Mouse (Mus musculus): ENCODE results near the gene Btk.

Btk gene

GRCm38 (mm10) chrX:134582888-134583669, at the start of gene Btk:
Gene Btk (minus strand): TSS chrX:134583570.
- DNase-seq (ENCODE audit: low read depth) = no peak

DNA sequence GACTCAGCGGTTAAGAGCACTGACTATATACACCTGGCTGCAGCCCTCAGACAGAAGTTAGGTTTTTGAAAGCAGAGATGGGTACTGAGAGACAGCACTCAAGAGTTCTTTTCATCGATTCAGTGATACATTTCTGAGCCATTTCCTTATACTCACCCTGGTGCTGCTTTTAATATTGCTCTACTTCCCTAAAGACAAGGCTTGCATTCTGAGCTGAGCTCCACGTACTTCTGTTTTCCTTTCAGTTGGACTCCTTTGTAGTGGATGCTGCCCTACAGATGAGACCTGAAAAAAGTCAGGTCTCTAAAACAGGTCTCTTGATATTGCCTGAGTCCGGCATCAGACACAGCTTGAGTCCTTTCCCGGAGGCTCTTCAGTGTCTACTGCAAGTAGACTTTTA, 49.3 kb upstream of the Btk start:
- DNase-seq (ENCODE audit: low read depth) = no peak

DNA sequence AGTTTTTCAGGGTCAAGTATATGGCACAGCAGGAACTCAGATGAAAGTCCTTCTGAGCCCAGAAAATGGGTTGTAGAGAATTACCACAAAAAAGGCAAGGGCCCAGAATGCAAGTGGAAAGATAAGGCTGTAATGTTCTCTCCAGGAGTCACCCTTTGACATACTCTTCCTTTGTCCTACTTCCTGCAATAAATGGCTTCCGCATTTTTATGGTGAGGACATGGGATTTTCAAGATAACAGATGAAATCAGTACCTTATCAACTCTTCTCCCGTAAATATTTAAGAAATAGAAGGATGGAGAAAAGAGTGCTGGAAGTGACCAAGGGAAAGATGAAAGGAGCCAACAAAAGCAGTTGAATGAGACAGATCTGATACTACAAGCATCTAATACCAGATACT, 44.8 kb upstream of the Btk start:
- DNase-seq (ENCODE audit: low read depth) = no peak

- DNase-seq (ENCODE audit: low read depth) = no peak
These were observed 40.0 kb upstream of the Btk start for GRCm38 (mm10) chrX:134623350-134623749.

DNA sequence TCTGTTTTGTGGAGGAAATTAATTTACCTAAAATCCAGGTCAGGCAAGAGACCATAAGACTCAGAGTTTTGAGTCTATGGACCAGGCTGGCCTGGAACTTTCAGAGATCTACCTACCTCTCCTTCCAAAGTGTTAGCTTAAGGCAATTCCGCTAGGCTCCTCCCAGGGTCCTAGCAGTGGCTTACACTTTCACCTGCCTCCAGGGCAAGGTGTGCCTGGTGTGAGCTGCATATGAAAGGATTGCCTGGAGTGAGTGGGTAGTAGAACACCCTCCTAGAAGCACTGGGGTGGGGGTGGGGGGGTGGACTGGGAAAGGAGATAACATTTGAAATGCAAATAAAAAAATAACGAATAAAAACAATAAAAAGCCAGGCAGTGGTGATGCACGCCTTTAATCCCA, 38.3 kb upstream of the Btk start:
- no peak for DNase-seq (ENCODE audit: low read depth)

DNA sequence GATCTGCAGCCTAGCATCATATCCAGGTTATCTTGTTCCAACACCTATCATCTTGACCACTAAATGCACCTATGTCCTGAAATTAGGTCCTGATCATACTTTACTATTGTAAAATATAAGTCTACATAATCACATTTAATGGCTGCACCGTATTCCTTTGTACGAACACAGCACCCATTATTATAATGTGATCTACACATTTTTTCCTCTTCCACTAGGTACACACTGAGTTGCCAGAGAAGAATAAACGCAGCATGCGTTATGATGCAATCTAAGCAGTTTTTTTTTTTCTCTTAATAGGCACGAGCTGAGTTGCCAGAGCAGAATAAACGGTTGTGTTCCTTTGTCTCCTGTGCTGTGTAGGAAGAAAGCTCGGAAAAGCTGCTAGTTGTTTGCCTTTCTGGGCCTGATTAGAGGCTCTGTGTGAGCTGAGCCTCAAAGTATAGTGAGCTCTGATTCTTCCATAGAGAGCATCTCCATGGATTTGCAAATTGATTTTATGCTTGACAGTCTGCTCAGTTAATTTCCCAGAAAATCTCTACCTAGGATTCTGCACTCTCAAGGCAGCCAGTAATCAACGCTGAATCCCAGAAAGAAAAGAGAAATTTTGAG, 37.0 kb upstream of the Btk start:
- no peak for DNase-seq (ENCODE audit: low read depth)

GRCm38 (mm10) chrX:134619695-134620094, 36.3 kb upstream of the Btk start:
- no peak for DNase-seq (ENCODE audit: low read depth)

DNA sequence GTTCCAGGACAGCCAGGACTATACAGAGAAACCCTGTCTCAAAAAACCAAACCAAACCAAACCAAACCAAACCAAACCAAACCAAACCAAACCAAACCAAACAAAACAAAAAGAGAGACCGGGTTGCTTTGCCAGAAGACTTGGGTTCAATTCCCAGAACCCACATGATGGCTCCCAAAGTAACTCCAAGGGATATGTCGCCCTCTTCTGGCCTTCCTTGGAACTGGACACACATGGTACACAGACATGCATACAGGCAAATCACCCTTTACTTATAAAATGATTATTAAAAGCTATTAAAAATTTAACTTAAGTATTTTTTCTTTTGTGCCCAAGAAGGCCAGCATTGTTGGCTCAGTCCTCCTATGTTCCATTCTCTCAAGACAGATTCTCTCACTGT, 30.9 kb upstream of the Btk start:
- no peak for DNase-seq (ENCODE audit: low read depth)

- no peak for DNase-seq (ENCODE audit: low read depth)
These were observed 29.1 kb upstream of the Btk start for GRCm38 (mm10) chrX:134612285-134612959.

DNA sequence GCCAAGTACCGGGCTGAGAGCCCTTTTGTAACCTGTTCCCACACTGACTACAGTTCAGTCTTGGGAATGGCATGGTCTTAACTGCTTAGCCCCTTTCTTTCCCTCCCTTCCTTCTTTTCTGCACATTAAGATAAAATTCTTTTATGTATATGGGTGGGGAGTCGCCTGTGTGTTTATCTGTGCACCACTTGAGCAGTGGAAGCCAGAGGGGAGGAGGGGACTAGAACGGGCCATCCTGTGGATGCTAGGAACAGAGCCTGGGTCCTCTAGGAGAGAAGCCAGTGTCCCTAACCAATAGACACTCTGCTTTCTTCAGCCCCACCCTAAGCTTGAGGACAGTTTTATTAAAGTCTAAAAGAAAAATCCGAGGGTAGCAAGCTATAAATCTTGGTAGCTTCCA, 27.6 kb upstream of the Btk start:
- DNase-seq (ENCODE audit: low read depth) = no peak

GRCm38 (mm10) chrX:134609472-134609871, 26.1 kb upstream of the Btk start:
- no peak for DNase-seq (ENCODE audit: low read depth)

DNA sequence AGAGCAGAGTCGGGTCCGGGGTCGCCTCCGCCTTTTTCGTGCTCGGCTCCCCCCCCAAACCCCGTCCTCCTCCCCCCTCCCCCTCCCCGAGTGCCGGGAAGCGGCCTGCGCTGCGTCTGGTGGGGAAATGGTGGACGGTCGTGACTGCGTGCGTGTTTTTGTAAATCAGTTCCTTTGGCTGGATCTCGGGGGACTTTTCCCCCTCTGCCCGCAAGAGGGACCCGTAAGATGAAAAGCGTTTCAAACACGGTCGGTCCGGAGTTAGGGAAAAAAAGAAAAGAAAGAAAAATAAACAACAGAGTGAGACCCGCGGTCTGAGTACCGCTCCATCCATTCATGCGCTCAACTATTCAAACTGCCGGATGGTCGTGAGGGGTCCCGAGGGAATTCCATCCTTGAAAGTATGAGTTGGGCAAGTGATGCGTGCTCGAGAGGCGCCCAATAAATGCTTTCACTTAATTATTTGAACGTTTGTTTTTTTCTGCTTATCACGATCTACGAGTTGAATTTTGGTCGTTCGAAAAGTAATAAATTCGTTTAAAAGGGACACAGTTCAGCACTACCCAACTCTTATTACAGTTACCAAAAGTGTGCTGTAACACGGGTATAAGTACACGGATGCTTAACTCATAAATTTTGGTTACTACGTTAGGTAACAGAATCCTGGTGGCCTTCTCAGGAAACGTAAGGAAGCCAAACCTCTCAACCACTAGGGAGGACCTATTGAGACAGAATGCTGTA, 18.2 kb upstream of the Btk start:
- no peak for DNase-seq (ENCODE audit: low read depth)

GRCm38 (mm10) chrX:134600659-134601379, 17.4 kb upstream of the Btk start, which contains the start of the genes Gla and Hnrnph2:
Gene Gla (minus strand): TSS chrX:134601125.
Gene Hnrnph2 (plus strand): TSS chrX:134601179.
- DNase-seq (ENCODE audit: low read depth) = peak; percentile 93

DNA sequence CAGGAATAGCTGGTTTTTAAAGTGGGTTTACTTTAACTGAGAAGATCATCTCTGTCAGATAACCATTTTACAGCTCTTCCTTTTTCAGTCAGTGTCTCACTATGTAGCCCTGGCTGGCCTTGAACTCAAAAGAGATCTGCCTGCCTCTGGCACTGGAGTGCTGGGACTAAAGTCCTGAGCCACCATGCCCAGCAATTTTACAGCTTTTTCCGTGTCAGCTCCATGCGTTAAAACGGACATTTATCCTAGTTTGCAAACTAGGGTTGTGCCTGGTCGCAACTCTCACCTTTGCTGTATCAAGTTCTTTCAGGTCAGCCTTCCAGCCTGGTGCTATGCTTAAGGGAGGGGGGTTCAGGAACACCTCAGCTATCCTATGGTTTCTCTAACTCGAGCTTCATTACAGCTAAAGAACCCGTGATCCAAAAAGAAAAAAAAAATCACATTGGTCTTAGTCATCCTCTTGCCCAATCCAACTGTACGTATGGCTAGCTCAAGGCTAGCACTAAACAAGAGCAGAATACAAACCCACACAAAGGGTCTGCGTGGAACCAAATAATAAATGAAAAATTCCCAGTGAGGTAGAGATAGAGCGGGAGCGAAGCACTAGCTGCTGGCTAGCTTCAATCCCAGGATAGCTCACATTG, 16.7 kb upstream of the Btk start:
- DNase-seq (ENCODE audit: low read depth) = no peak

GRCm38 (mm10) chrX:134589836-134590235, 6.5 kb upstream of the Btk start:
- DNase-seq (ENCODE audit: low read depth) = no peak

- DNase-seq (ENCODE audit: low read depth) = no peak
These were observed 5.6 kb upstream of the Btk start for GRCm38 (mm10) chrX:134588997-134589396.

GRCm38 (mm10) chrX:134588261-134588660, 4.9 kb upstream of the Btk start:
- no peak for DNase-seq (ENCODE audit: low read depth)

GRCm38 (mm10) chrX:134586447-134586846, 3.1 kb upstream of the Btk start:
- no peak for DNase-seq (ENCODE audit: low read depth)

- DNase-seq (ENCODE audit: low read depth) = peak; percentile 81
These were observed 2.0 kb upstream of the Btk start, which contains the start of gene Rpl36a for GRCm38 (mm10) chrX:134585103-134586002. Gene Rpl36a (plus strand): TSS chrX:134585654.

DNA sequence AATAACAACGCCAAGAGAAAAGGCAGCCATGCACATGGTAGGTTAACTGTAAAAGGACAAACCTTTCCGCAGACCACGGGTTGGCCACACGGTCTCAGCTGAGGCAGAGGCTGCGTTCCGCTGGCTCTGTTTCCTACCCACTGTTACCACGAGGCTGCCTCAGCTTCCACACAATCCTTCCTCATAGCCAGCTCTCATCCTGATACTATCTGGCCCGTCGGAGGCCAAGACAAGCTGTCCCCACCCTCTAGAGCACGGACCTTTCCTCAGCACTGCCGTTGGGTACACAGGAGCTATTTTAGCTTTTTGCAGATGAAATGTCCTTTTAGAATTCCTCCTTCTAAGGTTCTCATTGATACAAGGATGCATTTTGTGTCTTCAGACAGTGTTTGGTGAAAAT, 1.1 kb downstream of the Btk start:
- DNase-seq (ENCODE audit: low read depth) = no peak

Data from c-Kit-positive CD71-positive TER-119-negative erythroid progenitor cells, embryonic 14.5 days (primary cell).